Mouse (Mus musculus) brown adipose tissue, adult 24 weeks (tissue): ENCODE results near the gene Dock9. TPM values are rescaled to one million over a fixed set of nuclear protein-coding genes. Genes with fewer than 3 reads are reported as not detected.
"Not testable (repeated sequence)": the region's sequence is repeated elsewhere in the genome, so short reads cannot be mapped to it uniquely, and the experiment has no call there.

Source experiments
- H3K27ac ChIP-seq: fragments of 200-500 bp; replicated peaks from 2 replicates; pipeline ENCODE4 v1.5.1; 2012; ENCODE audit warnings: low read depth, mild to moderate bottlenecking, low read length
- H3K4me1 ChIP-seq: fragments of 200-500 bp; 2 replicates; pipeline ENCODE4 v1.6.1; 2012; ENCODE audit warnings: low read length, mixed read lengths; ENCODE audit not compliant: control insufficient read depth, insufficient read depth, insufficient read length
- H3K4me3 ChIP-seq: fragments of 200-500 bp; 2 replicates; pipeline ENCODE4 v1.5.1; 2012; ENCODE audit warnings: low read depth, mild to moderate bottlenecking, low read length, moderate library complexity; ENCODE audit not compliant: insufficient read depth
- polyA plus RNA-seq: library from polyadenylated mRNA; stranded (reverse); fragments of >200 nt; gene quantifications from 2 replicates; pipeline ENCODE4 v1.2.4, GENCODE M21; 2012; ENCODE audit not compliant: missing spikeins, insufficient read depth, insufficient read length

The Dock9 gene
- polyA plus RNA-seq, 1 experiment, result 9.4 TPM

- H3K27ac ChIP-seq, result 0 out of 2 replicates have a peak overlapping the region, but pooled peaks have one; percentile 15
- H3K4me3 ChIP-seq, result no peak overlapping the region
- peaks cover 58% of the 10 kb centered on the region for H3K4me1 ChIP-seq
These were observed 87.5 kb downstream of the Dock9 start for GRCm38 (mm10) chr14:121710130-121710529.

GRCm38 (mm10) chr14:121708244-121708643 is 89.4 kb downstream of the Dock9 start:
- peak overlapping the region; percentile 11; the same call in 1 of the 2 replicates for H3K27ac ChIP-seq
- no peak overlapping the region for H3K4me3 ChIP-seq
- H3K4me1 ChIP-seq, result peaks cover 59% of the 10 kb centered on the region

GRCm38 (mm10) chr14:121706482-121706901 is 91.1 kb downstream of the Dock9 start:
- no peak overlapping the region for H3K4me3 ChIP-seq
- peak overlapping the region; percentile 96 for H3K27ac ChIP-seq
- peaks cover 54% of the 10 kb centered on the region for H3K4me1 ChIP-seq

GRCm38 (mm10) chr14:121705644-121706043 is 92.0 kb downstream of the Dock9 start:
- H3K27ac ChIP-seq, result peak overlapping the region; percentile 83
- H3K4me1 ChIP-seq, result peaks cover 46% of the 10 kb centered on the region
- no peak overlapping the region for H3K4me3 ChIP-seq

- Histone ChIP-seq H3K27ac (peak overlapping the region; percentile 71), H3K4me1 (peaks cover 31% of the 10 kb centered on the region), H3K4me3 (no peak overlapping the region)
These were observed 95.1 kb downstream of the Dock9 start for GRCm38 (mm10) chr14:121702534-121702933.

GRCm38 (mm10) chr14:121700013-121700412 is 97.6 kb downstream of the Dock9 start:
- Histone ChIP-seq H3K4me3 (no peak overlapping the region), H3K4me1 (peaks cover 16% of the 10 kb centered on the region), H3K27ac (no peak overlapping the region)

- peak overlapping the region; percentile 29; the same call in 1 of the 2 replicates for H3K27ac ChIP-seq
- peak overlapping the region; percentile 70 for H3K4me3 ChIP-seq
These were observed 99.1 kb downstream of the Dock9 start for GRCm38 (mm10) chr14:121698620-121698950.

GRCm38 (mm10) chr14:121697709-121698619 is 99.7 kb downstream of the Dock9 start:
- Histone ChIP-seq H3K4me1 (peaks cover 12% of the 10 kb centered on the region), H3K27ac (peak overlapping the region; percentile 82), H3K4me3 (peak overlapping the region; percentile 70)

More at GRCm38 (mm10) chr14:121698620-121698950, 99.1 kb downstream of the Dock9 start:
- peaks cover 15% of the 10 kb centered on the region for H3K4me1 ChIP-seq

- Histone ChIP-seq H3K4me3 (peak overlapping the region; percentile 70), H3K4me1 (peaks cover 9% of the 10 kb centered on the region), H3K27ac (peak overlapping the region; percentile 82)
These were observed 100.4 kb downstream of the Dock9 start for GRCm38 (mm10) chr14:121697143-121697680.

- H3K4me1 ChIP-seq, result peaks cover 9% of the 10 kb centered on the region
- peak overlapping the region; percentile 70 for H3K4me3 ChIP-seq
- peak overlapping the region; percentile 82 for H3K27ac ChIP-seq
These were observed 101.1 kb downstream of the Dock9 start for GRCm38 (mm10) chr14:121696429-121697118.

GRCm38 (mm10) chr14:121694706-121695105 is 102.9 kb downstream of the Dock9 start:
- Histone ChIP-seq H3K4me3 (peak overlapping the region; percentile 70), H3K27ac (peak overlapping the region; percentile 77), H3K4me1 (peaks cover 15% of the 10 kb centered on the region)

- H3K4me3 ChIP-seq, result peak overlapping the region; percentile 29
These were observed 103.5 kb downstream of the Dock9 start for GRCm38 (mm10) chr14:121693991-121694594.

GRCm38 (mm10) chr14:121689649-121690048 is 108.0 kb downstream of the Dock9 start:
- not testable (repeated sequence) for H3K27ac ChIP-seq, H3K4me3 ChIP-seq
- H3K4me1 ChIP-seq, result peaks cover 42% of the 10 kb centered on the region

More at GRCm38 (mm10) chr14:121693991-121694594, 103.5 kb downstream of the Dock9 start:
- peaks cover 16% of the 10 kb centered on the region for H3K4me1 ChIP-seq
- peak overlapping the region; percentile 74 for H3K27ac ChIP-seq

- Histone ChIP-seq H3K4me3 (no peak overlapping the region), H3K27ac (no peak overlapping the region), H3K4me1 (peaks cover 34% of the 10 kb centered on the region)
These were observed 109.5 kb downstream of the Dock9 start for GRCm38 (mm10) chr14:121688175-121688574.

GRCm38 (mm10) chr14:121687274-121687673 is 110.4 kb downstream of the Dock9 start:
- Histone ChIP-seq H3K4me3 (no peak overlapping the region), H3K4me1 (peaks cover 36% of the 10 kb centered on the region)

More at GRCm38 (mm10) chr14:121687274-121687673, 110.4 kb downstream of the Dock9 start:
- H3K27ac ChIP-seq, result no peak overlapping the region
